Mouse (Mus musculus) spleen, postnatal 4 days (tissue): Measurements from ENCODE around the gene Cpt1c.
A peak's percentile ranks its signal among the peaks of the same experiment; 100 is the strongest.

Experiments used
- DNase-seq, 2 experiments: peaks; one replicate each; pipeline ENCODE4 v3.0.0; 2022; ENCODE audit warnings: low spot score in 2 of 2

Gene Cpt1c

GRCm38 (mm10) chr7:44962831-44963230 lies 11.8 kb downstream of the Cpt1c start:
- DNase-seq: no peak

GRCm38 (mm10) chr7:44962337-44962736 lies 12.3 kb downstream of the Cpt1c start:
- peak in 1 of 2 experiments; percentile 11 for DNase-seq

- DNase-seq: peak in 1 of 2 experiments; percentile 60
Observed at GRCm38 (mm10) chr7:44960512-44960910, 14.1 kb downstream of the Cpt1c start.

- peak; percentile 51 to 73 for DNase-seq
Observed at GRCm38 (mm10) chr7:44959874-44960511, 14.7 kb downstream of the Cpt1c start.

- DNase-seq: no peak
Observed at GRCm38 (mm10) chr7:44959281-44959680, 15.4 kb downstream of the Cpt1c start.

- peak in 1 of 2 experiments; percentile 67 for DNase-seq
Observed at GRCm38 (mm10) chr7:44958208-44958607, 16.4 kb downstream of the Cpt1c start.

GRCm38 (mm10) chr7:44957183-44957835 lies 17.3 kb downstream of the Cpt1c start:
- DNase-seq: peak in 1 of 2 experiments; percentile 64

- no peak for DNase-seq
Observed at GRCm38 (mm10) chr7:44956266-44956665, 18.4 kb downstream of the Cpt1c start.

GRCm38 (mm10) chr7:44955628-44956027 lies 19.0 kb downstream of the Cpt1c start:
- no peak for DNase-seq

- no peak for DNase-seq
Observed at GRCm38 (mm10) chr7:44954091-44954885, 20.4 kb downstream of the Cpt1c start.

GRCm38 (mm10) chr7:44953561-44953960 lies 21.1 kb downstream of the Cpt1c start:
- no peak for DNase-seq

- peak; percentile 77 to 85 for DNase-seq
Observed at GRCm38 (mm10) chr7:44952611-44953306, 21.9 kb downstream of the Cpt1c start.

- peak; percentile 50 to 69 for DNase-seq
Observed at GRCm38 (mm10) chr7:44951960-44952359, 22.7 kb downstream of the Cpt1c start.

- no peak for DNase-seq
Observed at GRCm38 (mm10) chr7:44949922-44950321, 24.7 kb downstream of the Cpt1c start.

- no peak for DNase-seq
Observed at GRCm38 (mm10) chr7:44942904-44943303, 31.7 kb downstream of the Cpt1c start, which contains the start of gene Tsks. Gene Tsks (plus strand): TSS chr7:44943204.

- DNase-seq: no peak
Observed at GRCm38 (mm10) chr7:44938680-44939079, 36.0 kb downstream of the Cpt1c start.

- peak; percentile 99 to 100 for DNase-seq
Observed at GRCm38 (mm10) chr7:44929204-44930151, 45.2 kb downstream of the Cpt1c start, which contains the start of gene Ap2a1. Gene Ap2a1 (minus strand): TSS chr7:44929496.

- DNase-seq: peak in 1 of 2 experiments; percentile 59
Observed at GRCm38 (mm10) chr7:44928570-44928969, 46.1 kb downstream of the Cpt1c start.

GRCm38 (mm10) chr7:44925468-44925867 lies 49.2 kb downstream of the Cpt1c start:
- DNase-seq: peak; percentile 39 to 65

- peak in 1 of 2 experiments; percentile 54 for DNase-seq
Observed at GRCm38 (mm10) chr7:44922530-44922929, 52.1 kb downstream of the Cpt1c start.

- no peak for DNase-seq
Observed at GRCm38 (mm10) chr7:44919127-44919526, 55.5 kb downstream of the Cpt1c start.
